Mouse (Mus musculus): ENCODE data around the gene Gm14851. TPM values are rescaled to one million over a fixed set of nuclear protein-coding genes. Genes with fewer than 3 reads are reported as not detected.
"Not testable (repeated sequence)": the region's sequence is repeated elsewhere in the genome, so short reads cannot be mapped to it uniquely, and the experiment has no call there.

The Gm14851 gene
- not detected in 2 replicates for polyA plus RNA-seq (2014; fragmentation: Nextera tagmentation; extraction: Ambion mirVana)

GRCm38 (mm10) chr8:21095950-21096349 lies at the start of gene Gm14851:
Gene Gm14851, minus strand, starts transcription at chr8:21096050.
- not testable (repeated sequence) for H3K4me2 ChIP-seq (ENCODE audit: low read depth, low read length); H3K36me3 ChIP-seq (ENCODE audit: control insufficient read depth, insufficient read depth, low read length); H3K27ac ChIP-seq (ENCODE audit: low read depth, low read length); H3K4me1 ChIP-seq (ENCODE audit: control insufficient read depth, insufficient read depth, low read length); H3K27me3 ChIP-seq (ENCODE audit: control insufficient read depth, insufficient read depth, low read length); H3K9ac ChIP-seq (replicated peaks; ENCODE audit: low read depth, low read length); H3K4me3 ChIP-seq (ENCODE audit: low read depth, low read length); H3K9me3 ChIP-seq (ENCODE audit: control insufficient read depth, low read length); ATAC-seq (ENCODE audit: low read depth)
- 57% methylated on average over 1 of the region's 2 CpGs for WGBS

GRCm38 (mm10) chr8:21134342-21134741 lies 38.5 kb upstream of the Gm14851 start, which contains the start of gene Defa30:
Gene Defa30, plus strand, starts transcription at chr8:21134642.
- not testable (repeated sequence) for H3K4me2 ChIP-seq (ENCODE audit: low read depth, low read length); H3K4me3 ChIP-seq (ENCODE audit: low read depth, low read length); H3K36me3 ChIP-seq (ENCODE audit: control insufficient read depth, insufficient read depth, low read length); H3K9ac ChIP-seq (replicated peaks; ENCODE audit: low read depth, low read length); H3K27ac ChIP-seq (ENCODE audit: low read depth, low read length); ATAC-seq (ENCODE audit: low read depth); H3K27me3 ChIP-seq (ENCODE audit: control insufficient read depth, insufficient read depth, low read length); H3K9me3 ChIP-seq (ENCODE audit: control insufficient read depth, low read length); H3K4me1 ChIP-seq (ENCODE audit: control insufficient read depth, insufficient read depth, low read length)
- WGBS = 60% methylated on average over 3 of the region's 3 CpGs

- Histone ChIP-seq H3K27ac (ENCODE audit: low read depth, low read length) (no peak overlapping the region), H3K9ac (replicated peaks; ENCODE audit: low read depth, low read length) (no peak overlapping the region), H3K36me3 (ENCODE audit: control insufficient read depth, insufficient read depth, low read length) (no peaks in the 10 kb centered on the region), H3K9me3 (ENCODE audit: control insufficient read depth, low read length) (no peaks in the 10 kb centered on the region), H3K27me3 (ENCODE audit: control insufficient read depth, insufficient read depth, low read length) (no peaks in the 10 kb centered on the region), H3K4me1 (ENCODE audit: control insufficient read depth, insufficient read depth, low read length) (no peaks in the 10 kb centered on the region), H3K4me3 (ENCODE audit: low read depth, low read length) (no peak overlapping the region), H3K4me2 (ENCODE audit: low read depth, low read length) (no peak overlapping the region)
- 50% methylated on average over 4 of the region's 4 CpGs for WGBS
- no peak for ATAC-seq (ENCODE audit: low read depth)
These were observed 2.7 kb downstream of the Gm14851 start for GRCm38 (mm10) chr8:21093106-21093505.

GRCm38 (mm10) chr8:21084142-21084541 lies 11.7 kb downstream of the Gm14851 start, which contains the start of gene Defa25:
Gene Defa25, plus strand, starts transcription at chr8:21084442.
- ATAC-seq (ENCODE audit: low read depth); H3K4me2 ChIP-seq (ENCODE audit: low read depth, low read length); H3K36me3 ChIP-seq (ENCODE audit: control insufficient read depth, insufficient read depth, low read length); H3K4me1 ChIP-seq (ENCODE audit: control insufficient read depth, insufficient read depth, low read length); H3K27ac ChIP-seq (ENCODE audit: low read depth, low read length); H3K9me3 ChIP-seq (ENCODE audit: control insufficient read depth, low read length); H3K27me3 ChIP-seq (ENCODE audit: control insufficient read depth, insufficient read depth, low read length); H3K9ac ChIP-seq (replicated peaks; ENCODE audit: low read depth, low read length); H3K4me3 ChIP-seq (ENCODE audit: low read depth, low read length): not testable (repeated sequence)

GRCm38 (mm10) chr8:21064738-21065137 lies 31.1 kb downstream of the Gm14851 start, which contains the start of gene Defa35:
Gene Defa35, plus strand, starts transcription at chr8:21065038.
- ATAC-seq (ENCODE audit: low read depth); H3K36me3 ChIP-seq (ENCODE audit: control insufficient read depth, insufficient read depth, low read length); H3K9me3 ChIP-seq (ENCODE audit: control insufficient read depth, low read length); H3K4me2 ChIP-seq (ENCODE audit: low read depth, low read length); H3K27me3 ChIP-seq (ENCODE audit: control insufficient read depth, insufficient read depth, low read length); H3K9ac ChIP-seq (replicated peaks; ENCODE audit: low read depth, low read length); H3K4me1 ChIP-seq (ENCODE audit: control insufficient read depth, insufficient read depth, low read length); H3K27ac ChIP-seq (ENCODE audit: low read depth, low read length); H3K4me3 ChIP-seq (ENCODE audit: low read depth, low read length): not testable (repeated sequence)
- WGBS = 77% methylated on average over 1 of the region's 1 CpGs

GRCm38 (mm10) chr8:21054747-21055146 lies 41.1 kb downstream of the Gm14851 start, which contains the start of gene Defa23:
Gene Defa23, plus strand, starts transcription at chr8:21055047.
- not testable (repeated sequence) for H3K36me3 ChIP-seq (ENCODE audit: control insufficient read depth, insufficient read depth, low read length); ATAC-seq (ENCODE audit: low read depth); H3K9ac ChIP-seq (replicated peaks; ENCODE audit: low read depth, low read length); H3K4me1 ChIP-seq (ENCODE audit: control insufficient read depth, insufficient read depth, low read length); H3K4me3 ChIP-seq (ENCODE audit: low read depth, low read length); H3K27me3 ChIP-seq (ENCODE audit: control insufficient read depth, insufficient read depth, low read length); H3K9me3 ChIP-seq (ENCODE audit: control insufficient read depth, low read length); H3K4me2 ChIP-seq (ENCODE audit: low read depth, low read length); H3K27ac ChIP-seq (ENCODE audit: low read depth, low read length)
- no CpG with 5 or more reads among the region's 1 CpGs for WGBS

Other genes starting within 250 kb of the Gm14851 start
- not detected in 2 replicates for gene Defb33, start 203.4 kb downstream of the Gm14851 start, polyA plus RNA-seq (2014; fragmentation: Nextera tagmentation; extraction: Ambion mirVana)
- not detected in 2 replicates for gene Gm15056, start 193.4 kb downstream of the Gm14851 start, polyA plus RNA-seq (2014; fragmentation: Nextera tagmentation; extraction: Ambion mirVana)
- gene Gm6040, start 174.0 kb downstream of the Gm14851 start, polyA plus RNA-seq (2014; fragmentation: Nextera tagmentation; extraction: Ambion mirVana) = not detected in 2 replicates
- not detected in 2 replicates for gene AY761185, start 151.3 kb downstream of the Gm14851 start, polyA plus RNA-seq (2014; fragmentation: Nextera tagmentation; extraction: Ambion mirVana)
- not detected in 2 replicates for gene Defa21, start 70.5 kb downstream of the Gm14851 start, polyA plus RNA-seq (2014; fragmentation: Nextera tagmentation; extraction: Ambion mirVana)
- gene Defa23, start 41.0 kb downstream of the Gm14851 start, polyA plus RNA-seq (2014; fragmentation: Nextera tagmentation; extraction: Ambion mirVana) = not detected in 2 replicates
- not detected in 2 replicates for gene Defa35, start 31.0 kb downstream of the Gm14851 start, polyA plus RNA-seq (2014; fragmentation: Nextera tagmentation; extraction: Ambion mirVana)
- gene Defa25, start 11.6 kb downstream of the Gm14851 start, polyA plus RNA-seq (2014; fragmentation: Nextera tagmentation; extraction: Ambion mirVana) = not detected in 2 replicates
- not detected in 2 replicates for gene Defa30, start 38.6 kb upstream of the Gm14851 start, polyA plus RNA-seq (2014; fragmentation: Nextera tagmentation; extraction: Ambion mirVana)
- not detected in 2 replicates for gene Defa22, start 66.2 kb upstream of the Gm14851 start, polyA plus RNA-seq (2014; fragmentation: Nextera tagmentation; extraction: Ambion mirVana)
- not detected in 2 replicates for gene Defa31, start 95.6 kb upstream of the Gm14851 start, polyA plus RNA-seq (2014; fragmentation: Nextera tagmentation; extraction: Ambion mirVana)
- not detected in 2 replicates for gene Gm15293, start 105.5 kb upstream of the Gm14851 start, polyA plus RNA-seq (2014; fragmentation: Nextera tagmentation; extraction: Ambion mirVana)
- gene Gm15292, start 153.7 kb upstream of the Gm14851 start, polyA plus RNA-seq (2014; fragmentation: Nextera tagmentation; extraction: Ambion mirVana) = not detected in 2 replicates
- gene Defa27, start 219.5 kb upstream of the Gm14851 start, polyA plus RNA-seq (2014; fragmentation: Nextera tagmentation; extraction: Ambion mirVana) = not detected in 2 replicates
- not detected in 2 replicates for gene Defa29, start 231.0 kb upstream of the Gm14851 start, polyA plus RNA-seq (2014; fragmentation: Nextera tagmentation; extraction: Ambion mirVana)